Mouse (Mus musculus) brain, embryonic 14.5 days (tissue): ENCODE data around the gene Hip1.

ENCODE experiments used
- CTCF ChIP-seq: fragments of 200-500 bp; IDR thresholded peaks from 2 replicates; pipeline ENCODE4 v1.5.1; 2012; ENCODE audit warnings: inconsistent platforms, mild to moderate bottlenecking, moderate library complexity, borderline replicate concordance; ENCODE audit not compliant: insufficient read depth, insufficient read length; ENCODE audit errors: extremely low read depth
- POLR2A ChIP-seq: fragments of 200-500 bp; IDR thresholded peaks from 2 replicates; pipeline ENCODE4 v1.6.1; 2012; ENCODE audit warnings: mild to moderate bottlenecking, inconsistent platforms, borderline replicate concordance; ENCODE audit not compliant: poor library complexity, insufficient read depth, insufficient read length, severe bottlenecking; ENCODE audit errors: extremely low read depth

GRCm38 (mm10) chr5:135359772-135360171 is 185.1 kb downstream of the Hip1 start:
- no peak for TF ChIP-seq POLR2A
- no peak for TF ChIP-seq CTCF
